Mouse (Mus musculus) left cerebral cortex, postnatal 25 days (tissue): ENCODE measurements around the gene Gm21188. TPM values are rescaled to one million over a fixed set of nuclear protein-coding genes. Genes with fewer than 3 reads are reported as not detected.
"Not testable (repeated sequence)": the region's sequence is repeated elsewhere in the genome, so short reads cannot be mapped to it uniquely, and the experiment has no call there.

Experiments used
- DNase-seq, 2 experiments: peaks; one replicate each; pipeline ENCODE4 v3.0.0; 2022; ENCODE audit warnings: low spot score in 2 of 2, mixed read lengths in 1 of 2
- intact Hi-C: fragments of 180-260 bp; cut with DNase I; formaldehyde crosslinking; loops from one replicate; pipeline ENCODE4 v1.15.1; 2025
- total RNA-seq, 2 experiments: library from RNA; stranded (reverse); gene quantifications; 2 replicates each; pipeline ENCODE4 v1.2.3; 2021

Gene Gm21188
- total RNA-seq, result not detected

- intact Hi-C loops, DNase-seq: not testable (repeated sequence)
Measured at GRCm38 (mm10) chr13:120052085-120052484, at the start of gene Gm21188. TSS of gene Gm21188 (minus strand) at chr13:120052194.

- DNase-seq, intact Hi-C loops: not testable (repeated sequence)
Measured at GRCm38 (mm10) chr13:120099327-120099726, 47.3 kb upstream of the Gm21188 start.

DNA sequence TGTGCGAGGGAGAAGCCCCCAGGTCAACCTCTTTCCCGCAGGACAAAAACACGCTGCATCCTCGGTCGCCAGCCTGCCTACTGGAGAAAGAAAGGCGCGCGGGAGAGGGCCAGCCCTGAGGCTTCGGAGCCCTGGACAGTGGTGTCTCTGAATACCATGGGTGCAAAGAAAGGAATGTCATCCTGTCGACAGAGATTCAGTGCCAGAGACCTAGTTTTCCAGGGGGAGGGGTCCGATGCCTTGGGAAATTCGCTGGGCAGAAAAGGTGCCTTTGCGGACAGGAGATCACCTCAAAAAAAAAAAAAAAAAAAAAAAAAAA lies 44.9 kb upstream of the Gm21188 start:
- DNase-seq, intact Hi-C loops: not testable (repeated sequence)

DNA sequence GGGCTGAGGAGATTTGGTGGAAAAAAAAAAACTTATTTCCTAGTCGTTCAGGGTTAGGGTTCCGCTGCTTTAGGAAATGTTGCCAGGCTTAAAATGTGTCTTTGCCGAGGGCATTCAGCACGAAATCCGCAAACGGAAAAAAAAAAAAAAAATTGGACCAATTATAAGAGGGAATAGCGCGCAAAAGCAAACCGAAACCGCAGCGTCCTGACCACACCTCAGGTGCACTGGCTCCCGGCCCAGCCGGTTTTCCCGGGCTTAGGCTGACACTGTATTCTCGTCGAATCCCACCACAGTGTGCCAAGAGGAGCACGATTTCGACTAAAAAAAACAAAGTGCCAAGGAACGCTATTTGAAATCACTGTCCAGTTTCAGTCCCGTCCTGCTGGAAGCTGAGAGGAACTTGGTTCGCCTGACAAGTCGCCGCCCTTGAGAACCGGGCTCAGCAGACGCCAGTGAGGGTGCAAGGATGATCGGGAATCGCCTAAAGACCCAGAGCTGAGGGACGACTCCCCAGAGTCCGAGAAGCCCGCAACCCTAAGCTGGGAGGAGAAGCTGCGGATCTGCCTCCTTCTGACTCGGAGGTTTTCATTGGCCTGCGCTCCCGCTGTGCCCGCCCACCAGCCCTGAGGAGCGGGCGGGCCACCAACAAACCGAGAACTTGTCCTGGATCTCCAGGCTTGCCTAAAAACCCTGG lies 44.4 kb upstream of the Gm21188 start:
- DNase-seq, intact Hi-C loops: not testable (repeated sequence)

GRCm38 (mm10) chr13:120092950-120093349 lies 41.0 kb upstream of the Gm21188 start:
- DNase-seq, intact Hi-C loops: not testable (repeated sequence)

GRCm38 (mm10) chr13:120079644-120080043 lies 27.6 kb upstream of the Gm21188 start:
- DNase-seq, intact Hi-C loops: not testable (repeated sequence)

- intact Hi-C loops, DNase-seq: not testable (repeated sequence)
Measured at GRCm38 (mm10) chr13:120070878-120071277, 18.9 kb upstream of the Gm21188 start.

- DNase-seq, intact Hi-C loops: not testable (repeated sequence)
Measured at GRCm38 (mm10) chr13:120070012-120070598, 18.1 kb upstream of the Gm21188 start.

DNA sequence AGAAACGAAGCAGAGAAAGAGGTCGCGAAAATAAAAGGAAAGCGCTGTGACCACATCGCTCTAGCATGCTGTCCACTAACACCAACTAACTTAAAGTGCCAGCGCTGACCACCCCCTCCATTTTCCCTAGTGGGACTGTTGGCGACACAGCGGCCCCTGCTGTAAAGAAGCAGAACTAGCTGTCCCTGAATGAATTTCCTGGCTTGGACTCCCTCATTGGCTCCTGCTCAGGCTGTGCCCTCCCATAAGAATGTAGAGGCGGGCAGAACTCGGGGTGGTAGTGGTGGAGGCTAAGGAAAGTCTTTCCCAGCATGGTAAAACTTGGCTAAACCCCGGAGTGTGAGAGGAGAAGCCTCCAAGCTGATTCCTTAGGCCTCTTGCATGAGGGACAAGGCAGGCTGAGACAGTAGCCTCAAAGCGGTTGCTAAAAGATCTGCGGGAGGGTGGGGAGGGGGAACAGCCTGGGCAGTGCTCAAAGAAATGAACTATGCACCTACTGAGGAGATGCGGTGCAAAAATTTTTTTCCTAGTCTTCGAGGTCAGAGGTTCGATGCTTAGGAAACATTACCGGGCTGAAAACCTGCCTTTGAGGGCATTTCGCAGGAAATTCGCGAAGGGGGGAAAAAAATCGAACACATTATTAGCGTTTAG lies 11.6 kb upstream of the Gm21188 start:
- DNase-seq, intact Hi-C loops: not testable (repeated sequence)

DNA sequence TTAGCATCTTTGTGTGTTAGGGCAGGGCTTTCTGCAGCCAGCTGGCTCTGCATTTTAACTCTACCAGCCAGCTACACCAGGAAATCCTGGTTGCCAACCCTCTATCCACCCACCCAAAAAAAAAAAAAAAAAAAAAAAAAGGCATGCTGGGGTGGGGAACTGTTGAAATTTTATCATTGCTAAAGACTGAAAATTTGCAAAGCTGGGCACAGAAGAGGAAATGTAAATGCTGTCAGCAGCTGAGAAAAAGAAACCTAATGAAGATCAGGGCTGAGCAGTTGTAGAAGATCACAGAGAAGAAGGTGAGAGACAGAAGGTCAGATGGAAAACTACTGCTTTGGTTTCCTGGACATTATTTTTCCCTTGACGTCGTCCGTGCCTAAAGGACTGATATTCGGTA lies 10.9 kb upstream of the Gm21188 start:
- DNase-seq, intact Hi-C loops: not testable (repeated sequence)

- intact Hi-C loops, DNase-seq: not testable (repeated sequence)
Measured at GRCm38 (mm10) chr13:120048608-120049007, 3.4 kb downstream of the Gm21188 start.

DNA sequence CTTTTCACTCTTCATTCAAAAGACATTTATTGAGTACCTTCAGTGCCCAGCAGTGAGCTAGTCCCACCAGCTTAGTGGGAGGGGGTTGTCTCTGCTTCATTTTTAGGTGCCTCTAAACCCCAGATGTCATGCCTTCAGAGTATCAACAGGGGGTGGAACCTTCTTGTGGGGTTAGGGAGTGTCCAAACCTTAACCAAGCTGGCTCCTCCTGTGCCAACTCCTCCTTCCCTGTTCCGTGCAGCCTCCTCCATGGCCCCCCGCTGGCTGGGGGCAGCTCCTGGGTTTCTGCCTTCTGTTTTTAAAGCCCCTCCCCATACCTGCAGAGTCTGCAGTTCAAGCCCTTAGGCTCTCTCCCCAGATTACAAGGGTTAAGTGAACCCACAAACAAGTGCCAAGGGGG lies 3.8 kb downstream of the Gm21188 start:
- DNase-seq, intact Hi-C loops: not testable (repeated sequence)

DNA sequence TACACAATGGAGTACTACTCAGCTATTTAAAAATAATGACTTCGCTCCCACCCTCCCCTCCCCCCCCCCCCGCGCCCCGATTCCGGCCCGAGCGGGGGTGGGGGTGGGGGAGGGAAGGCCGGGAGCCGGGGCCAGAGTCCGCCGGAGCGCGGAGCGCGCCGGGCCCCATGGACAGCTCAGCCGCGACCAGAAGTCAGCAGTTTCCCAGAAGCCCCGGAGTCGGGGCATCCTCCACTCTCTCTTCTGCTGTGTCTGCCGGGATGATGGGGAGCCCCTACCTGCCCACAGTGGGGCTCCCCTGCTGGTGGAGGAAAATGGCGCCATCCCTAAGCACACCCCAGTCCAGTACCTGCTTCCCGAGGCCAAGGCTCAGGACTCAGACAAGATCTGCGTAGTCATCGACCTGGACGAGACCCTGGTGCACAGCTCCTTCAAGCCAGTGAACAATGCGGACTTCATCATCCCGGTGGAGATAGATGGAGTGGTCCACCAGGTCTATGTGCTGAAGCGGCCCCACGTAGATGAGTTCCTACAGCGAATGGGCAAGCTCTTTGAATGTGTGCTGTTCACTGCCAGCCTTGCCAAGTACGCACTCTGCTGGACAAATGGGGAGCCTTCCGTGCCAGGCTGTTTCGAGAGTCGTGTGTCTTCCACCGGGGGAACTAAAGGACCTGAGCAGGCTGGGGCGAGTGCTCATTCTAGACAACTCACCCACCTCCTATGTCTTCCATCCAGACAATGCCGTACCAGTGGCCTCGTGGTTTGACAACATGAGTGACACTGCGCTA lies 5.4 kb downstream of the Gm21188 start:
- intact Hi-C loops, DNase-seq: not testable (repeated sequence)

GRCm38 (mm10) chr13:120041145-120041544 lies 10.8 kb downstream of the Gm21188 start:
- DNase-seq, intact Hi-C loops: not testable (repeated sequence)

DNA sequence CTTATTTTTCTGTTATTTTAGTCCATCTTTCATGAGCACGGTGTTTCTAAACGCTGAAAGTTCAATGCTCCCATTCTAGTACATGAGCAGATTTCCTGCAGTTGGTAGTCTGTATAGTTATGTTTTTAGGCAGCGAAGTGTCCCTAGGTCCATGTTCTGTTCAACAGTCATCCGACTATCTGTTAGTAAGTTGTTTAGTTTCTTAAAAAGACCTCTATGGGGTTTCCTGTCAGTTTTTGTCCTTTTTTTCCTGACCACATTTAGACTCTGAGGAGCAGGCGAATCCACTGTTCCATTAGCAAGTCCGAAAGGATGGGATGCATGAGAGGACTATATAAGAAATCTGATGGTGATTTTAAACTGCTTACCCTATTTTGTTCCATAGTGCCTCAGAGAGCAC lies 14.1 kb downstream of the Gm21188 start:
- intact Hi-C loops, DNase-seq: not testable (repeated sequence)

GRCm38 (mm10) chr13:120036577-120037115 lies 15.3 kb downstream of the Gm21188 start:
- intact Hi-C loops, result not testable (repeated sequence)
- peak in 1 of 2 experiments; percentile 4 for DNase-seq

DNA sequence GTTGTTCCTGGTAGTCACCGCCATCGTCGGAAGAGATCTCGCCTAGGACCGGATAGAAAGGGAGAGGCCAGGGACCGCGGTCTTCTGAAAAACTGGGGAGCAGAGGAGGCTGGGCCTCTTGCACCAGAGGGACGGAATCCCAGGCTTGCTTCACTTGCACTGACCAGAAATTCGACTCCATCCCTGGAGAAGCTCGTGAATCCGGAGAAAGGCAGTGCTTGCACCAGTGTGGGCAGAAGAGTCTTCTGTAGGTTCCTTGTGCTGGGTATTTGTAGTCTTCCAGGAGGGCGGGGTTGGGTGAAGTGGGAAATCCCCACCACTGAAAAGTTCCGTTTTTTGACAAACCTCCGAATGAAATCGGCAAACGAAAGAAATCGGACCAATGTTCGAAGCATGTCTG lies 16.8 kb downstream of the Gm21188 start:
- DNase-seq, result peak in 1 of 2 experiments; percentile 41
- intact Hi-C loops, result not testable (repeated sequence)

DNA sequence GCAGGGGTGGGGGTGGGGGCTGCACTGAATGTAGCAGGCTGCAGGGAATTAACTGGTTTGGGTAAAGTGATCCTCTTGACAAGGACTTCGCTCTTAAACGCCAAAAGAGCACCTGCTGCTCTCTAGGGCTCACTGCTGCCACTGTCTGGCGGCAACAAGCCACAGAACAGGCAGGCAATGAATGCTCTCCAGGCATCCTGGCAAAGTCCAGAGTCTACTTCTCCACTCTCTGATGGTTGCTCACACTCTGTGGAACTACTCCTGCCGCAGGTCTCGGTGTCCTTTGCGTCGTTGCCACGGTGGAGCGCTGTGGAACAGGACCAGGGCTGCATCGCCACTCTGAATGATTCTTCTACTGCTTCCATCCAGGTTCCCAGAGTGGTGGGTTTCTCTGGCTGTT lies 17.4 kb downstream of the Gm21188 start:
- intact Hi-C loops, DNase-seq: not testable (repeated sequence)

DNA sequence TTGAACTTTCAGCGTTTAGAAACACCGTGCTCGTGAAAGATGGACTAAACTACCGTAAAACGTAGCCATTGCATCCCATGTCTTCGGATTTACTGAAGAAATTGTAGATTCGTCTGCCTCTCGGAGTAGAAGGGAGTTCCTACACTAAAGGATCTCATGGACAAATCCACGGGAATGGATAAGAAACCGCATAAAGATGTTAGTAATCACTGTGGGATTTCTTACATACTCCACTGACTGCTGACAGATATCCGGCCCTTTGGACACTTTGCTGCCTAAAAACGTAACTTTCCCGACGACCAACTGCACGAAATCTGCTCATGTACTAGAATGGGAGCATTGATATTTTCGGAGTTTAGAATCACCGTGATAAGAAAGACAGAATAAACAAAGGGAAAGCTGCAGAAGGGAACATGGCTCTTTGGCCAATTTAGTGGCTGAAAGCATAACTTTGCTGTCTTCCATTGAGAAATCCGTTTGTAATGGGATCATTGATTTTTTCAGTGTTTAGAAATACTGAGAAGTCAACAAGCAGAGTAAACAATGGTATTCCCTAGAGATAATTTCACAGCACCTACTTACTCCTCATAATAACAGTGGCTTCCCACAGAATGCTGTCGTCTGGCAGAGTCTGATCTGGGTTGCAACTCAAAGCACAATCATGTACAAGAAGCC lies 18.3 kb downstream of the Gm21188 start:
- peak; percentile 47 to 56 for DNase-seq
- intact Hi-C loops, result not testable (repeated sequence)
